Mouse (Mus musculus) left cerebral cortex, adult 2 months (tissue): ENCODE data around the gene Ptov1. TPM values are rescaled to one million over a fixed set of nuclear protein-coding genes. Genes with fewer than 3 reads are reported as not detected.

Experiments used
- DNase-seq, 2 experiments: peaks; one replicate each; pipeline ENCODE4 v3.0.0; 2021 to 2022; ENCODE audit warnings: low spot score in 2 of 2, mixed read lengths in 1 of 2; ENCODE audit errors: extremely low spot score in 1 of 2
- H3K27ac ChIP-seq: fragments of 200-600 bp; 2 replicates; pipeline ENCODE4 v1.8.1; 2022
- H3K4me3 ChIP-seq: fragments of 200-600 bp; 2 replicates; pipeline ENCODE4 v1.8.1; 2022
- CTCF ChIP-seq: fragments of 200-600 bp; IDR thresholded peaks from 2 replicates; pipeline ENCODE4 v1.8.1; 2022; ENCODE audit warnings: antibody characterized with exemption, mild to moderate bottlenecking, moderate library complexity
- intact Hi-C: fragments of 180-260 bp; cut with DNase I; formaldehyde crosslinking; loops from one replicate; pipeline ENCODE4 v1.15.1; 2025
- total RNA-seq, 2 experiments: library from RNA; stranded (reverse); gene quantifications; 2 replicates each; pipeline ENCODE4 v1.2.3; 2021

Gene Ptov1
- total RNA-seq, 2 experiments from 2014 or later: 273 to 290 TPM

DNA sequence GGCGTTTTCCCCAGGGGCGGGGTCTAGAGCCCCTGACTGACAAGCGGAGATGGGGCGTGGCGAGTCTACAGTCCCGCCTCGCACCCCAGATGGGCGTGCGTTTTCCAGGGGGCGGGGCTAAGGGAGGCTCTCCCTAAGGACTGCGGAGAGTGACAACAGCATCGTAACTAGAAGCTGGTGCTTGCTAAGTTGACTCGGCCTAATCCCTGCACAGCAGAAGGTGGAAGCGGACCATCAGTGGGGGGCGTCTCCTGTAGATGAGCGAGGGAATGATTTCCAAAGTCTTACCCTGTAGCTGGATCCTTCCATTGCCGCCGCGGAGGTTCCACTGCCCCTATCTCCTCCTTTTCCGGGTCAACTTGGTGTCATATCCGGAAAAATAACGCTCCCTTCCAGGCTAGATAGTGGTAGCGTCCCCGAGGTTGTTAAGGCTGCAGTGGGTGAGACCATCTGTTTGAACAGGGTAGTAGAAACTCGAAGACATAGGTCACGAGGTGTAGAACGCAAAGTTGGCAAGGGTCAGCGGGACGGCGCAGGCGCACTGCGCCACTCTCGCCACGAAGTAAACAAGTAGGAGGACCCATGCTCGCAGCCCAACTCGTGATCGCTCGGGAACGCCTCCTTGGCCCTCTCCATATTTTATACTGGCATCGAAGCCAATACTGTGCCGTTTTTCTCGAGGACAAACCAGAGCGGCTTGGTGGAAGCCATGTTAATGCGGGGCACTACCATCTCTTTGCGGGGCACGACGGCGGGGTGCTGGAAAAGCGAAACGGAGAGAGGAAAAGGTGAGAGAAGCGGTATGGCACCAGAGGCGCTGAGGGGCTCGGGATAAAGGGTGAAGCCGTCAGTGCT is 20.8 kb downstream of the Ptov1 start, which contains the start of the genes Akt1s1 and Tbc1d17:
TSS of gene Akt1s1 (plus strand) at position 431 of the 855 bp plus-strand sequence.
TSS of gene Tbc1d17 (minus strand) at position 519 of the 855 bp plus-strand sequence.
- no peak for TF ChIP-seq CTCF
- intact Hi-C loops: loop anchor here (1.0 to 2.0 kb wide), 2 partner anchors 30 to 44 kb away; partner anchors contain the start of gene Med25
- peak; percentile 98 to 99 for DNase-seq
- H3K4me3 ChIP-seq: peak within 1 kb of the TSS; percentile 68
- peak within 1 kb of the TSS; percentile 99 for H3K27ac ChIP-seq

DNA sequence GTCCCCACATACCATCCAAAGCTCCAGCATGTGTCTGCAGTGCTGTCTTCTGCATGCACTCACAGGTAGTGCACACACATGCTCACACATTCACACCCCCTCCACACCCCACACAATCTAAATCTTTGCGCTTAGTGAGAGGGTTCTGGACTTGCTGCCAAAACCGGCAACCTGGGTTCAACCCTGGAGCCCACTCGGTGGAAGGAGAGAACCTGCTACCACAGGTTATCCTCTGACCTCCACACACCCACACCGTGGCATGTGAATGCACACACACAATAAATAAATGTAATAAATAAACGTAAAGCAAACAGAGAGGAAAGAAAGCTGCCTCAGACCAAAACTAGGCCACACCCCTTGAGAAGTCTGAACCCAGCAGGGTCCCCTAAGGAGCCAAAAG is 21.8 kb downstream of the Ptov1 start:
- TF ChIP-seq CTCF: no peak
- intact Hi-C loops: loop anchor here (2.0 kb wide), 1 partner anchor 29 kb away; no protein-coding TSS in a partner anchor
- Histone ChIP-seq H3K27ac (no peak overlapping the region; the same call in 1 of the 2 replicates), H3K4me3 (peak overlapping the region; percentile 68)
- DNase-seq: no peak

DNA sequence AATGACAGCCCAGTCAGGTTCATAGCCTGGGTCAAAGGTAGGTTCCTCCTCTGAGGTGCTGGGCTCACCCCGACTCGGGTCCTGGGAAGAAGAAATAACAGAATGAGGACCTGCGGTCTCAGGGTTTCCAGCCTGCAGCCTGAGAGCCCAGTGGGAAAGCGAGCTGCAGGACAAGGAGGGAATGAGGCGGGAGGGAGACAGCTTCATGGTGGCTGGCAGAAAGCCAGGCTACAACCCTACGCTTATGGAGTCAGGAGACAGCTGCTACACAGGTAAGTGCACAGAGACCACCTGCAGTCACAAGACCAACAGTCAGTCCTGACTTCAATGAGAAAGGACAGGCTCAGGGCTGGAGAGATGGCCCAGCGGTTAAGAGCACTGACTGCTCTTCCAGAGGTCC is 22.8 kb downstream of the Ptov1 start:
- Histone ChIP-seq H3K4me3 (no peak overlapping the region), H3K27ac (no peak overlapping the region)
- DNase-seq: no peak
- no peak for TF ChIP-seq CTCF
- intact Hi-C loops: no loop called here

DNA sequence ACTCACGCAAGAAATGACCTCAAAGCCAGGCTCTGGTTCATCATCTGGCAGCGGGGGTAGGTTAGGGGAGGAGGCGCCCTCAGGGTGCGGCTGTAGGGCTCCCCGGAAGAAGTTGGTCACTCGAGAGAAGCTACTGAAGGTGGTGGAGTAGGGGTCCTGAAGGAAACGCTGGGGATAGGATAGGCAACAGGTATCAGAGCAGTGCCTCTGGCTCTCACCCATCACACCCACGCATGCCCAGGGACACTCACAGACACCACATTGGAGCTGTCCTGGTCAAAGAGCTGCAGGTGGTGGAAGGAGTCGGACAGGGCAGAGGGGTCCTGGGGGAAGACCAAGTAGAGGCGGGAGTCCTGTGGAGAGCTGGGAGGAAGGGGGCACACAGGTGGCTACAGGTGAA is 24.6 kb downstream of the Ptov1 start:
- no peak for TF ChIP-seq CTCF
- Histone ChIP-seq H3K27ac (no peak overlapping the region), H3K4me3 (no peak overlapping the region)
- intact Hi-C loops: no loop called here
- no peak for DNase-seq

DNA sequence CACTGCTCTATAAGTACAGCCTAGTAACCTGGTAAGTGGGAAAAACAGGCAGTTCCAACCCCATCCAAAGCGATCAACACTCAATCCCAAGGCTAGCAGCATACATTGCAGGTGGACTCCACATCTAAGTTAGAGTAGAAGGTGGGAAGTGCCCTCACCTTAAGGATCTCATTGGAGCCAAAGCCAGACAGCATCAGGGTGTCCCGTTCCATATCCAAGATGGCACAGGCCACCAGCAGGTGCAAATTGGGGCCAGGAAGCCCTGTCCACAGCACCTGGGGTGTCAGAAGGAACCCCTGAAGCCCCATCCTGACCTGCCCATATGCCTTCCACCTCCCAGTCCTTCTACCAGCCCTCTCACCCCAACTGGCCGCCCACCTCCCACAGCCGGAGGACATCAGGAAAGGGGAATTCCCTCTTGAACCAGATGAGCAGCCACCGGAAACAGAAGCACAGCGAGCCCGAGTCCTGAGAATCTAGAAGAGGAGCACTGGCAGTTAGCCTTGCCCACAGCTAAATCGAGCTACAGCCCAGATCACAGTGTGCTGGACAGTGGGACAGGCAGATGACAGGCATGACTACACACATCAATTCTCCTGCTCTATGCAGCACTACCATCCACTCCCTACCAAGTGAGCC is 27.6 kb downstream of the Ptov1 start:
- no peak for DNase-seq
- H3K4me3 ChIP-seq: no peak overlapping the region
- intact Hi-C loops: no loop called here
- TF ChIP-seq CTCF: no peak
- H3K27ac ChIP-seq: no peak overlapping the region

DNA sequence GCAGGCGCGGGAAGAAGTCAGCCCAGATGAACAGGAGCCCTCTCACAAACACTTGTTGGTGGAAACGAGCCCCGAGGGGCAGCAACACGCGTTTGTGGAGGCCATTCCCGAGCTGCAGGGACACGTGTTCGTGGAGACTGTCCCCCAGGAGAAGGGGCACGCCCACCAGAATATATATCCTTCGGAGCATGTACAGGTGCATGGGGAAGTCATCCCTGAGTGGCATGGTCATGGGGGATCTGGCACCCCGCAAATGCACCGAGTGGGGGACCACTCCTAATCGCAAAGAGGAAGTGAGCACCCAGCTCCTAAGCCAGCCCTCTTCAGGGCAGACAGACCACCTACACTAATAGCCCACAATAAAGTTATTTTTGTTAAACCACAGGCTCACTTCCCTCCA is 29.2 kb downstream of the Ptov1 start:
- no peak overlapping the region for H3K27ac ChIP-seq
- no peak for DNase-seq
- no peak for TF ChIP-seq CTCF
- H3K4me3 ChIP-seq: no peak overlapping the region
- intact Hi-C loops: no loop called here

DNA sequence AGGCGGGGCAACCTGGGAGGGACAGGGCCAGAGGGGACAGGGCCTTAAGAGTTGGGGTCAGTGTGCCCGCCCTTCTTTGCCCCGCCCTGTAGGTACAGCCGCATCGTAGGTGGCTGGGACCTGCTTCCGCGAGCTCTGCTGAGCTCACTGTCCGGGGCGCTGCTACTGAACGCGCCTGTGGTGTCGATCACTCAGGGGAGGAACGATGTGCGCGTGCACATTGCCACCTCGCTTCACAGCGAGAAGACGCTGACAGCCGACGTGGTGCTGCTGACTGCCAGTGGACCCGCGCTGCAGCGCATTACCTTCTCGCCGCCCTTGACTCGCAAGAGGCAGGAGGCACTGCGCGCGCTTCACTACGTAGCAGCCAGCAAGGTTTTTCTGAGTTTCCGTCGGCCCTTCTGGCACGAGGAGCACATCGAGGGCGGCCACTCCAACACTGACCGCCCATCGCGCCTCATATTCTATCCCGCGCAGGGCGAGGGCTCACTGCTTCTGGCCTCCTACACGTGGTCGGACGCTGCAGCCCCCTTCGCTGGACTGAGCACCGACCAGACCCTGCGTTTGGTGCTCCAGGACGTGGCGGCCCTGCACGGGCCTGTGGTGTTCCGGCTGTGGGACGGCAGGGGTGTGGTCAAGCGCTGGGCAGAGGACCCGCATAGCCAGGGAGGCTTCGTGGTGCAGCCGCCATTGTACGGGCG is 29.9 kb downstream of the Ptov1 start:
- Histone ChIP-seq H3K4me3 (peak overlapping the region; percentile 32), H3K27ac (no peak overlapping the region)
- peak in 1 of 2 experiments; percentile 58 for DNase-seq
- intact Hi-C loops: no loop called here
- no peak for TF ChIP-seq CTCF

DNA sequence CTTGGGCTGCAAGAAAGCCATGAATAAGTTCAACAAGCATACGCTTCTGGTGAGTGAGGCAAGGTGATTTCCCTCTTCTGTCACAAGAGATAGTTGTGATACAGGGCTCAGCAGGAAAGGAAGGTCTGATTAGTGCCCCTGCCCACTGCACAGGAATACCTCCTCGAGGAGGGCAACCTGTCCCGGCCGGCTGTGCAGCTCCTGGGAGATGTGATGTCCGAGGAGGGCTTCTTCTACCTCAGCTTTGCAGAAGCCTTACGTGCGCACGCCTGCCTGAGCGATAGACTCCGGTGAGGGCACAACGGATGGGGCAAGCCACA is 30.5 kb downstream of the Ptov1 start:
- Histone ChIP-seq H3K4me3 (peak overlapping the region; percentile 32), H3K27ac (no peak overlapping the region)
- intact Hi-C loops: no loop called here
- DNase-seq: no peak
- TF ChIP-seq CTCF: no peak

DNA sequence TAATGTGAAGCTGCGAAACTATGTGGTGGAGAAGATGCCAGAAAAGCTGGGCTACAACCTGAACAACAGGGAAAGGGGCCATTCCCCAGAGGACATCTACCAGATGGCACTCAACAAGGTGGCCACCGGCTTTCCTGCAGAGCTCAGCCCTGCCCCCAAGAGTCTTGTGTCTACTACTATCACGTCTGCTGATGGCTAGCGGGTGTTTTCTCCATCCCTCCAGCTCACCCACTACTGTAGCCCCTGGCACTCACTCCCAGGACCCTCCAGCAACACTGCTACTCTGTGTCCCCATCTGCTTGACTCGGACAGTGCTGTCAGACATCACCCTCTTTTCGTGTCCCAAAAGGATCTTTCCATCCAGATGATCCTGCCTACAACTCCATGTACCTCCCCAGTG is 31.5 kb downstream of the Ptov1 start:
- no peak for DNase-seq
- intact Hi-C loops: no loop called here
- no peak overlapping the region for H3K4me3 ChIP-seq
- H3K27ac ChIP-seq: no peak overlapping the region
- TF ChIP-seq CTCF: no peak

DNA sequence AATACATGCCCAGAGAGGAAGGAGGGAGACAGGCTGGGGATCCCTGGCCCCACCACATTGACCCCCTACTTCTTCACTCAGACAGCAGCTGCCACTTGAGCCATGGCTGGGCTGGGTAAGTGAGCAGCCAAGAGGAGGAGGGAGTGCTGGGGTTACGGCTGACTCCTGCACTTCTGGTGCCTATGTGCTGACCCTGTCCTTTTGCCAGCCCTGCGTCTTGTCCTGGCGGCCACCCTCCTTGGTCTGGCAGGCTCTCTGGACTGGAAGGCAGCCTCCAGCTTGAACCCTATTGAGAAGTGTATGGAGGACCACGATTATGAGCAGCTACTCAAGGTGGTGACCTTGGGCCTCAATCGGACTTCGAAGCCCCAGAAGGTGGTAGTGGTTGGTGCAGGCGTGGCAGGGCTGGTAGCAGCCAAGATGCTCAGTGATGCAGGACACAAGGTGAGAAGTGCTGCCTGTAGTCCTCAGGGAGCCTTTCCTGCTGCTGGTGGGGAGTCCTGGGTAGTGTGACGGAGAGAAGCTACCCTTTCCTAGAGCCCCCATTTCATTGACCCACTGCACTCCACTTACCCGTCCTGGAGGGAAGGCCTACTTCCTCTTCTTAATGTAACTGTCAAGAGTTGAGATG is 33.0 kb downstream of the Ptov1 start:
- no peak for TF ChIP-seq CTCF
- no peak overlapping the region for H3K4me3 ChIP-seq
- no peak for DNase-seq
- no peak overlapping the region for H3K27ac ChIP-seq
- intact Hi-C loops: no loop called here

DNA sequence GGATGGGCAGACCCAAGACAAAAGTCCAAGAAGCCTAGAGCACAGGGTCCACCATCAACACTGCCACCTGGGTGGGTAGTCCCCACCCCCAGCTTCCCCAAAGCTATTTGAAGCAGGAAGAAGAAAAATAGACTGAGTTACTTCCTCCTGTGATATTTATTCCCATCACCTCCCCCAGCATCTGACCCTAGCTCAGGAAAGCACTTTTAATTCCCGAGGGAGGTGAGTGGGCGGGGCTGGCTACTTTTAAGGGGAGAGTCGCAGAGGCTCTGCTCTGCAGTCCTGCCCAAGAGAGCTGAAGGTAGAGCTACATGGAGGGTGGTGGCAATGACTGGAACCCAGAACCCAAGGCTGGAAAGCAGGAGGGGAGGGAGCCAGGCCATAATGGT is 33.6 kb downstream of the Ptov1 start:
- intact Hi-C loops: no loop called here
- Histone ChIP-seq H3K27ac (no peak overlapping the region), H3K4me3 (no peak overlapping the region)
- no peak for TF ChIP-seq CTCF
- no peak for DNase-seq
